Mouse (Mus musculus) olfactory bulb, adult 2 months (tissue): ENCODE data around the gene Mospd3.

Source experiments
- CTCF ChIP-seq: fragments of 200-500 bp; IDR thresholded peaks from 2 replicates; pipeline ENCODE4 v1.5.1; 2012; ENCODE audit warnings: low read depth, mild to moderate bottlenecking, low read length, moderate library complexity; ENCODE audit not compliant: insufficient read depth
- POLR2A ChIP-seq: fragments of 200-500 bp; IDR thresholded peaks from 2 replicates; pipeline ENCODE4 v1.6.1; 2012; ENCODE audit warnings: mild to moderate bottlenecking, low read depth, low read length, moderate library complexity; ENCODE audit not compliant: insufficient read depth

- TF ChIP-seq CTCF (no peak), POLR2A (no peak)
These were observed 47.2 kb upstream of the Mospd3 start for GRCm38 (mm10) chr5:137647827-137648601.
